8 mouse cellular contexts compared by ENCODE assay signal in the genomic region with DNA sequence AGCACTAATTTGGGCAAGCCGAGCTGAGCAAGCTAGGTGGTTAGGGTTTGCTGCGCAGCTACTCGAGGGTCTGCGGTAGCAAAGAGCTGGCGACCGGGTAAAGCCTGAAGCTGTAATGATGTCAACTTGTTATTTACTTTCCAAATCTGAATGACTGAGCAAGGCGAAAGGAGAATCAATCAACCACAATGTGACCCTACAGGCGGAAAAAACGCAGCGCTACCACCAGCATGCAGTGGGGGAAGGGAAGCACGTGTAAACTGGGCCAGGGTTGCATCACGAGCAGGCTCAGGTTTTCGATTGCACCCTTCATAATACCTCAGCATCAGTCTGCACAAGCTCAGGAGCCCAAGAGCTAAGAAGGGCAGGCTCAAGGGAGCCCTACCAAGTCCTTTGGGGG. TPM values are rescaled to one million over a fixed set of nuclear protein-coding genes. Genes with fewer than 3 reads are reported as not detected.
A peak's percentile ranks its signal among the peaks of the same experiment; 100 is the strongest.
DNase-seq lines count a peak whose midpoint lies in the region; ATAC-seq lines count a peak whose summit lies in the region.

No protein-coding gene starts in this region.

- 22% methylated on average over 13 of the region's 13 CpGs for WGBS in hindbrain, embryonic 15.5 days

- peak; percentile 83 for ATAC-seq in hindbrain, embryonic 15.5 days (ENCODE audit: low FRiP score, low read depth)

- peak overlapping the region; percentile 60 for H3K4me2 ChIP-seq in hindbrain, embryonic 15.5 days

- 0 out of 2 replicates have a peak overlapping the region, but pooled peaks have one; percentile 25 for H3K9ac ChIP-seq in hindbrain, embryonic 15.5 days

- no peaks in the 10 kb centered on the region for H3K27me3 ChIP-seq in hindbrain, embryonic 15.5 days

- no peaks in the 10 kb centered on the region for H3K9me3 ChIP-seq in hindbrain, embryonic 15.5 days

- H3K36me3 ChIP-seq in hindbrain, embryonic 15.5 days, result no peaks in the 10 kb centered on the region

- peak overlapping the region; percentile 67 for H3K4me3 ChIP-seq in hindbrain, embryonic 15.5 days

- peaks cover 7% of the 10 kb centered on the region; the same call in 1 of the 2 replicates for H3K4me1 ChIP-seq in hindbrain, embryonic 15.5 days (replicated peaks)

- H3K27ac ChIP-seq in hindbrain, embryonic 15.5 days (replicated peaks), result peak overlapping the region; percentile 95

- peak; percentile 17 for DNase-seq in NIH3T3 (ENCODE audit: low read depth)
- peak; percentile 84 to 89 for DNase-seq in cerebellum, postnatal 25 days
- peak; percentile 62 to 80 for DNase-seq in frontal cortex, postnatal 36 days (ENCODE audit: low spot score in 2 of 2)
- DNase-seq in left cerebral cortex, adult 11 months (ENCODE audit: low spot score), result peak; percentile 68
- peak; percentile 87 to 88 for DNase-seq in lung, postnatal 4 days
- DNase-seq in retina, postnatal 7 days (ENCODE audit: low read depth, low spot score), result peak; percentile 86
- peak; percentile 50 for DNase-seq in urinary bladder, adult 2 months (ENCODE audit: low spot score)

RNA-seq across cellular contexts. Expression of gene Tbl1x, which starts 1.7 kb away (rescaled TPM):
- polyA plus RNA-seq in hindbrain, embryonic 15.5 days (2015; fragmentation: Nextera tagmentation; extraction: Ambion mirVana), result 43.4 and 45.5 TPM in 2 replicates
- 37.2 and 44.1 TPM in 2 replicates for polyA plus RNA-seq in urinary bladder, adult 2 months (2012; rRNA removed)

Comparison
In these comparisons a context has a peak if more than half of its experiments do, and no peak if none do; other contexts are left out.
1. Peak in every context shown above with its lines: DNase-seq, ATAC-seq, H3K4me3 ChIP-seq and H3K27ac ChIP-seq.
2. DNase-seq: peak in every context shown above with its lines; median percentile 88 in lung, postnatal 4 days; 86 in cerebellum, postnatal 25 days; 86 in retina, postnatal 7 days; 71 in frontal cortex, postnatal 36 days; 68 in left cerebral cortex, adult 11 months; 50 in urinary bladder, adult 2 months; 17 in NIH3T3.